Mouse (Mus musculus): Measurements from ENCODE around the gene Armc7.

GRCm38 (mm10) chr11:115432814-115433213 lies 42.7 kb upstream of the Armc7 start:
- no peak for TF ChIP-seq CTCF (IDR thresholded peaks at IDR 0.05; ENCODE audit: control insufficient read depth, insufficient read depth, insufficient read length)
- no peak for TF ChIP-seq FOSL1 (IDR thresholded peaks at IDR 0.05; ENCODE audit: insufficient read depth, low read length, poor library complexity, severe bottlenecking)
- no peak for TF ChIP-seq MAX (IDR thresholded peaks at IDR 0.05)
